Mouse (Mus musculus) embryonic facial prominence, embryonic 12.5 days (tissue): ENCODE measurements around the gene Prmt7. TPM values are rescaled to one million over a fixed set of nuclear protein-coding genes. Genes with fewer than 3 reads are reported as not detected.

Experiments
- ATAC-seq: fragments of 200-750 bp; cut with Nextera tagmentation; 2 replicates; pipeline ENCODE4 v1.8.0; 2017; ENCODE audit not compliant: insufficient number of reproducible peaks, insufficient read depth, low FRiP score, low TSS enrichment
- H3K27ac ChIP-seq: fragments of 300-500 bp; sonication (generic); 2 replicates; pipeline ENCODE4 v1.5.1; 2016; ENCODE audit warnings: mild to moderate bottlenecking
- H3K27me3 ChIP-seq: fragments of 300-500 bp; sonication (generic); 2 replicates; pipeline ENCODE4 v1.6.1; 2016; ENCODE audit warnings: mild to moderate bottlenecking, moderate library complexity
- H3K36me3 ChIP-seq: fragments of 300-500 bp; sonication (generic); 2 replicates; pipeline ENCODE4 v1.6.1; 2016; ENCODE audit warnings: mild to moderate bottlenecking
- H3K4me1 ChIP-seq: fragments of 300-500 bp; sonication (generic); 2 replicates; pipeline ENCODE4 v1.6.1; 2016
- H3K4me2 ChIP-seq: fragments of 300-500 bp; sonication (generic); replicated peaks from 2 replicates; pipeline ENCODE4 v1.6.1; 2016; ENCODE audit warnings: mild to moderate bottlenecking, moderate library complexity
- H3K4me3 ChIP-seq: fragments of 300-500 bp; sonication (generic); 2 replicates; pipeline ENCODE4 v1.5.1; 2016; ENCODE audit warnings: mild to moderate bottlenecking
- H3K9ac ChIP-seq: fragments of 300-500 bp; sonication (generic); 2 replicates; pipeline ENCODE4 v1.6.1; 2016; ENCODE audit warnings: mild to moderate bottlenecking, moderate library complexity
- H3K9me3 ChIP-seq: fragments of 300-500 bp; sonication (generic); 2 replicates; pipeline ENCODE4 v1.6.1; 2016; ENCODE audit warnings: mild to moderate bottlenecking, moderate library complexity
- WGBS: fragments of 180-500 bp; shearing (Covaris S2); methylation state at CpG from one replicate; pipeline ENCODE4 v1.1.7; 2016; 5-methylcytosine and 5-hydroxymethylcytosine counted together
- polyA plus RNA-seq: library from polyadenylated mRNA; unstranded; fragments of >200 nt; fragmentation: Nextera tagmentation; extraction: Ambion mirVana; gene quantifications from 2 replicates; pipeline ENCODE4 v1.2.1, GENCODE M21; 2016

Prmt7 gene
- polyA plus RNA-seq, 1 experiment from 2014 or later: 56.9 TPM

GRCm38 (mm10) chr8:106292484-106293396, 82.0 kb downstream of the Prmt7 start:
- Histone ChIP-seq H3K4me2 (no peak overlapping the region), H3K9me3 (no peaks in the 10 kb centered on the region), H3K4me3 (no peak overlapping the region), H3K9ac (no peak overlapping the region), H3K4me1 (no peaks in the 10 kb centered on the region), H3K27ac (no peak overlapping the region), H3K36me3 (no peaks in the 10 kb centered on the region), H3K27me3 (no peaks in the 10 kb centered on the region)
- WGBS: 70% methylated on average over 20 of the region's 20 CpGs
- ATAC-seq: no peak

GRCm38 (mm10) chr8:106298261-106298660, 87.5 kb downstream of the Prmt7 start:
- Histone ChIP-seq H3K4me3 (no peak overlapping the region), H3K9me3 (no peaks in the 10 kb centered on the region), H3K36me3 (no peaks in the 10 kb centered on the region), H3K27me3 (no peaks in the 10 kb centered on the region), H3K9ac (no peak overlapping the region), H3K27ac (no peak overlapping the region), H3K4me2 (no peak overlapping the region), H3K4me1 (no peaks in the 10 kb centered on the region)
- WGBS: 65% methylated on average over 5 of the region's 5 CpGs
- no peak for ATAC-seq

- 65% methylated on average over 1 of the region's 1 CpGs for WGBS
- no peak for ATAC-seq
Measured at GRCm38 (mm10) chr8:106298846-106299245, 88.1 kb downstream of the Prmt7 start.

GRCm38 (mm10) chr8:106299686-106300085, 89.0 kb downstream of the Prmt7 start:
- no peak overlapping the region for H3K4me2 ChIP-seq
- H3K9me3 ChIP-seq: no peaks in the 10 kb centered on the region
- ATAC-seq: no peak
- no peak overlapping the region for H3K9ac ChIP-seq
- no peak overlapping the region for H3K4me3 ChIP-seq
- 87% methylated on average over 3 of the region's 3 CpGs for WGBS
- no peak overlapping the region for H3K27ac ChIP-seq
- no peaks in the 10 kb centered on the region for H3K27me3 ChIP-seq
- H3K4me1 ChIP-seq: no peaks in the 10 kb centered on the region
- H3K36me3 ChIP-seq: no peaks in the 10 kb centered on the region

More at GRCm38 (mm10) chr8:106298846-106299245, 88.1 kb downstream of the Prmt7 start:
- Histone ChIP-seq H3K9ac (no peak overlapping the region), H3K27me3 (no peaks in the 10 kb centered on the region), H3K27ac (no peak overlapping the region), H3K9me3 (no peaks in the 10 kb centered on the region), H3K4me1 (no peaks in the 10 kb centered on the region), H3K36me3 (no peaks in the 10 kb centered on the region), H3K4me2 (no peak overlapping the region), H3K4me3 (no peak overlapping the region)

- Histone ChIP-seq H3K27ac (no peak overlapping the region), H3K36me3 (no peaks in the 10 kb centered on the region), H3K27me3 (no peaks in the 10 kb centered on the region), H3K9ac (no peak overlapping the region), H3K4me1 (no peaks in the 10 kb centered on the region), H3K4me2 (no peak overlapping the region), H3K9me3 (no peaks in the 10 kb centered on the region), H3K4me3 (no peak overlapping the region)
- no peak for ATAC-seq
- WGBS: 72% methylated on average over 9 of the region's 9 CpGs
Measured at GRCm38 (mm10) chr8:106300739-106301715, 90.3 kb downstream of the Prmt7 start.

Other genes with a start within 250 kb of the Prmt7 start
- gene Slc12a4, start 244.8 kb upstream of the Prmt7 start, polyA plus RNA-seq: 44.3 and 48.2 TPM in 2 replicates
- not detected in 2 replicates for gene Dpep3, start 231.5 kb upstream of the Prmt7 start, polyA plus RNA-seq
- 25.3 and 26.6 TPM in 2 replicates for gene Dus2, start 219.6 kb upstream of the Prmt7 start, polyA plus RNA-seq
- not detected in 2 replicates for gene Dpep2nb, start 205.0 kb upstream of the Prmt7 start, polyA plus RNA-seq
- gene Ddx28, start 199.1 kb upstream of the Prmt7 start, polyA plus RNA-seq: 21.6 and 22.6 TPM in 2 replicates
- gene Nfatc3, start 152.1 kb upstream of the Prmt7 start, polyA plus RNA-seq: 7.8 and 9.3 TPM in 2 replicates
- 10.4 and 11.3 TPM in 2 replicates for gene Esrp2, start 74.0 kb upstream of the Prmt7 start, polyA plus RNA-seq
- gene Pla2g15, start 60.5 kb upstream of the Prmt7 start, polyA plus RNA-seq: 18.2 and 18.4 TPM in 2 replicates
- gene Slc7a6, start 42.1 kb upstream of the Prmt7 start, polyA plus RNA-seq: 52.8 and 66.5 TPM in 2 replicates
- gene Slc7a6os, start within 50 bp of the Prmt7 start, polyA plus RNA-seq: 41.7 and 43.4 TPM in 2 replicates
- 4.3 and 4.4 TPM in 2 replicates for gene Smpd3, start 127.1 kb downstream of the Prmt7 start, polyA plus RNA-seq
- gene Zfp90, start 204.4 kb downstream of the Prmt7 start, polyA plus RNA-seq: 34.6 and 34.7 TPM in 2 replicates